Mouse (Mus musculus) heart, embryonic 11.5 days (tissue): Measurements from ENCODE around the gene Il4ra. TPM values are rescaled to one million over a fixed set of nuclear protein-coding genes. Genes with fewer than 3 reads are reported as not detected.
A peak's percentile ranks its signal among the peaks of the same experiment; 100 is the strongest.

ENCODE experiments used
- ATAC-seq: fragments of 200-750 bp; cut with Nextera tagmentation; replicated peaks from 2 replicates; pipeline ENCODE4 v1.8.0; 2017; ENCODE audit warnings: moderate library complexity; ENCODE audit not compliant: insufficient number of reproducible peaks, low FRiP score, low TSS enrichment
- H3K27ac ChIP-seq: fragments of 300-500 bp; sonication (generic); 2 replicates; pipeline ENCODE4 v1.5.1; 2014; ENCODE audit warnings: mild to moderate bottlenecking, low read depth, low read length
- H3K27me3 ChIP-seq: fragments of 300-500 bp; sonication (generic); 2 replicates; pipeline ENCODE4 v1.6.1; 2014; ENCODE audit warnings: mild to moderate bottlenecking, low read length, mixed read lengths; ENCODE audit not compliant: control insufficient read depth, insufficient read depth
- H3K36me3 ChIP-seq: fragments of 300-500 bp; sonication (generic); 2 replicates; pipeline ENCODE4 v1.6.1; 2014; ENCODE audit warnings: mild to moderate bottlenecking, low read length, moderate library complexity, mixed read lengths; ENCODE audit not compliant: control insufficient read depth, insufficient read depth
- H3K4me1 ChIP-seq: fragments of 300-500 bp; sonication (generic); 2 replicates; pipeline ENCODE4 v1.6.1; 2014; ENCODE audit warnings: low read length; ENCODE audit not compliant: control insufficient read depth, insufficient read depth
- H3K4me2 ChIP-seq: fragments of 300-500 bp; sonication (generic); 2 replicates; pipeline ENCODE4 v1.6.1; 2014; ENCODE audit warnings: mild to moderate bottlenecking, moderate library complexity
- H3K4me3 ChIP-seq: fragments of 300-500 bp; sonication (generic); 2 replicates; pipeline ENCODE4 v1.5.1; 2014; ENCODE audit warnings: low read depth, low read length
- H3K9ac ChIP-seq: fragments of 300-500 bp; sonication (generic); 2 replicates; pipeline ENCODE4 v1.6.1; 2014; ENCODE audit warnings: mild to moderate bottlenecking, low read depth, low read length, moderate library complexity
- H3K9me3 ChIP-seq: fragments of 300-500 bp; sonication (generic); replicated peaks from 2 replicates; pipeline ENCODE4 v1.6.1; 2016; ENCODE audit warnings: low read length; ENCODE audit not compliant: control insufficient read depth
- WGBS: fragments of 180-500 bp; shearing (Covaris S2); extraction: QIAGEN DNeasy Blood & Tissue Kit; methylation state at CpG from one replicate; pipeline ENCODE4 v1.1.7; 2014; ENCODE audit not compliant: insufficient replicate concordance; 5-methylcytosine and 5-hydroxymethylcytosine counted together
- polyA plus RNA-seq: library from polyadenylated mRNA; unstranded; fragments of >200 nt; fragmentation: Nextera tagmentation; extraction: Ambion mirVana; gene quantifications from 2 replicates; pipeline ENCODE4 v1.2.1, GENCODE M21; 2014

Il4ra gene
- polyA plus RNA-seq: 1.5 and 1.6 TPM in 2 replicates

DNA sequence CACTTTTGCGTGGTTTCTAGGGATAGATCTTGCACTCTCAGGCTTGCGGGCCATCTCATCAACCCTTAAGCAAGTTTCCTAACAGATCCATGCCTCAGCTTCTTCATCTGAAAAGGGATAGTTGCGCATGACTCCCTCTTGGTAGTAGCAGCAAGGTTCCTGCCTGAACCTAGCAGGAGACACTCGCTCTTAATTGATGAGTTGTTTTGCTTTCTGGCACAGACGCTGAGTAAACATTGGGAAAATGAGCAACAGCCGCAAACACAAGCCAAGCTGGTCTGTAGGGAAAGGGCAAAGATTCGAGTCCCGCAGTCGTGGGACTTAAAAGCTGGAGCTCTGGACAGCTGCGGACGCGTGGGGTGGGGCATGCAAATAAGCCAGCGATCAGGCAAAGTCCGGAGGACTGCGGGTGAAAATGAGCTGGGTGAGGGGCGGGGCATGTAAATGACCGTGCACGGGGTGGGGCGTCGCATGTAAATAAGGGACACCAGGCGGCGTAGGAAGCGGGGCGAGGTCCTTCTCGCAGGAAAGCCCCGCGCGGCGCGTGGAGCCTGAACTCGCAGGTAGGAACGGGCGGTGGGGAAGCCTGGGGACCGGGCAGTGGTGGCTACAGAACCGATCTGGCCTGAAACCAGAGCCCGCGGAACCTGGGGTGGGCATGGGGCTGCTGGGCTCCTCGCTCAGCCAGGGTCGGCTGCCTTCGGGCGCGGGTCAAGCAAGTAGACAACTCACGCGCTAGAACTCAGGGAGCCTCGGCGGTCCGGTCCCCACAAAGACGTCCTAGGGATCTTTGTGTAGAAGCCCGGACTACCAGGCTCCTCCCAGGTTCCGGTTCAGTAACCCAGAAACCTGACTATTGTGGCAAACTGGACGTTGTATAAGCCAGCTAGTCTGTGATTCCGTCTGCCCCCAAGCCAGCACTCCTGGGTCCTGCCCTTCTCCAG lies at the start of gene Il4ra:
Gene Il4ra (plus strand): TSS at position 355 of the 944 bp plus-strand sequence.
- no peak within 1 kb of the TSS for H3K27ac ChIP-seq
- 2% methylated on average over 52 of the region's 52 CpGs for WGBS
- ATAC-seq: peak; percentile 91

DNA sequence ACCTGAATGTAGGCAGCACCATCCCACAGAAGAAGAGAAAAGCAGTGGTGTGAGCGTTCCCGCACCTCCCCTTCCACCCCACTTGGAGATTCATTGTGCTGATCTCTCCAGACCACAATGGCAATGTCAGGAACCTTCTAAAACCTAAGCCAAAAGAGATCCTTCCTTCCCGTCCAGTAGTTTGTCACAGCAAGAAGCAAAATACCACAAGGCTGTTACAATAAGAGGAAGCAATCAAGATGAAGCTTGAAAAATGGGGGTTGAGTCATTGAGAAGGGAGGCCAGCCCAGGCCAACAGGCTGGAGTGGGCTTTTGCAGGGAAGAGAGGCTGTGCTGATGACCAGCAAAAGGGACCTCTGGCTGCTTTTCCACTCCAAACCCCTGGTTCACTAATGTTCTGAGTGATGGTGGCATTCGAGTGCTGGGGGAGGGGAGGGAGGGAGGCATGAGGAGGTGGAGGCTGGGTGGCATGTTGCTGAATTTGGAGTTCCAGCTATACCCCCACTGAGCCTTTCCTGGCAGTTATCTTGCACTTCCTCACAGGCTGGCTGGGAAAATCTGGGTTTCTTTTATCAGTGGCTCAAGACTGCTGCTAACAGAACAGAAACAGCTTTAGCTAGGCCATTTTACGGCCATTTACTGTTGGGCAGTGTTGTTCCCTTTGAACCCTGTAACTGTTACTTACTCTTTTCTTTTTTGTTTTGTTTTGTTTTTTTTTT lies 48.4 kb upstream of the Il4ra start:
- Histone ChIP-seq H3K4me2 (no peak overlapping the region), H3K4me3 (no peak overlapping the region), H3K36me3 (no peaks in the 10 kb centered on the region), H3K27me3 (no peaks in the 10 kb centered on the region), H3K4me1 (no peaks in the 10 kb centered on the region), H3K9ac (no peak overlapping the region), H3K9me3 (no peaks in the 10 kb centered on the region), H3K27ac (no peak overlapping the region)
- ATAC-seq: no peak
- WGBS: 59% methylated on average over 5 of the region's 5 CpGs

More for the DNA sequence above, at the start of gene Il4ra:
- H3K9ac ChIP-seq: peak within 1 kb of the TSS; percentile 73
- H3K4me3 ChIP-seq: peak within 1 kb of the TSS; percentile 54
- no peaks in the 10 kb centered on the region for H3K36me3 ChIP-seq
- peaks cover 11% of the 10 kb centered on the region for H3K27me3 ChIP-seq
- peaks cover 16% of the 10 kb centered on the region for H3K4me1 ChIP-seq
- H3K4me2 ChIP-seq: peak within 1 kb of the TSS; percentile 85
- H3K9me3 ChIP-seq: no peaks in the 10 kb centered on the region

DNA sequence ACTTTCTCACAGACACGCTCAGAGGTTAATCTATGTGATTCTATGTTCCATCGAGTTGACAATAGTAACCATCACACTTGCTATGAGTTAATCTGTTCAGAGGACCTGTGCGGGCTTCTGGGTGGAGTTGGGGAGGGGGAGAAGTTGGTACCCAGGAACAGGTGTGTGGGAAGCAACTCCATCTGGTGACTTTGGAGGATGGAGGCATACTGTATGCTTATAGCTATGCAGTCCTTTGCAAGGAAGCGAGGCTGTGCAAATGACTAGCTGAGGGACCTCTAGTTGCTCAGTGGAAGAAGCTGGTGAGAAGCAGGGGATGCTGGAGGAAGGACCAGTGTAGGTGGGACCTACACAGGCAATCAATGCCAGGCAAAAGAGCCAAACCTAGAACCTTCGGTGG lies 47.3 kb upstream of the Il4ra start:
- H3K4me2 ChIP-seq: no peak overlapping the region
- WGBS: 87% methylated on average over 5 of the region's 5 CpGs
- H3K9me3 ChIP-seq: no peaks in the 10 kb centered on the region
- no peak overlapping the region for H3K9ac ChIP-seq
- no peak overlapping the region for H3K4me3 ChIP-seq
- H3K4me1 ChIP-seq: no peaks in the 10 kb centered on the region
- H3K27ac ChIP-seq: no peak overlapping the region
- no peaks in the 10 kb centered on the region for H3K27me3 ChIP-seq
- H3K36me3 ChIP-seq: no peaks in the 10 kb centered on the region
- no peak for ATAC-seq

DNA sequence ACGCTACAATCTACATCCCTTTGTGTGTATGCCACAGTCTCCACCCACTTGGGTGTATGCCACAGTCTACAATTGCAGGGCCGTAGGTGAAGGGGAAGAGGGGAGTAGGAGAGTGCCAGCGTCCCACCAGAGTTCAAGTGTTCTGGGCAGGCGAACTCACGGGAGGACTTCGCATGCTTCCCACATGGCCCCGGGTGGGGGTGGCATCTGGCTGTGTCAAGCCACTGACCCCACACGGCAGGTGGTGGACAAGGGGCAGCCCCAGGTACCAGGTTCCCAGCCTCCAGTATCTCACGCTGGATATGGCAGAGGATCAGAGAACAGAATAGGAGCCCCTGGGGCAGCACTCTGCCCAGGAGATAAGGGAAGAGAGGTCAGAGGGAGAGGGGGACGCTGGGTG lies 46.4 kb upstream of the Il4ra start:
- Histone ChIP-seq H3K4me1 (no peaks in the 10 kb centered on the region), H3K4me2 (no peak overlapping the region), H3K27ac (no peak overlapping the region), H3K4me3 (no peak overlapping the region), H3K9me3 (no peaks in the 10 kb centered on the region), H3K27me3 (no peaks in the 10 kb centered on the region), H3K9ac (no peak overlapping the region), H3K36me3 (no peaks in the 10 kb centered on the region)
- ATAC-seq: no peak
- WGBS: 77% methylated on average over 10 of the region's 10 CpGs

DNA sequence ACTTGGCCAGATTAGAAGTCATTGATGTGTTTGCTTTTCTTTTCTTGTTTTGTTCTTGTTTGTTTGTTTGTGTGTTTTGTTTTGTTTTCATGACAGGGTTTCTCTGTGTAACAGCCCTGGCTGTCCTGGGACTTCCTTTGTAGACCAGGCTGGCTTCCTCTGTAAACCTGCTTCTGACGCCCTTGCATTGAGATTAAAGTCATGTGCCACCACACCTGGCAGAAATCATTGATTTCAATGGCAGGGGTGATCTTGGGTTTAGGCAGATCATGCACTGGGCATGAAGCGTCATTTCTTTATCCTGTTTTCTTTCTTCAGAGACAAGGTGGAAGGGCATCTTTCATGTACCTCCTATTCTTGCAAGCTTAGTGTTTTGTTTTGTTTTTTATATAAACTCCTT lies 44.6 kb upstream of the Il4ra start:
- Histone ChIP-seq H3K9ac (no peak overlapping the region), H3K9me3 (no peaks in the 10 kb centered on the region), H3K27ac (no peak overlapping the region), H3K27me3 (no peaks in the 10 kb centered on the region), H3K4me3 (no peak overlapping the region), H3K36me3 (no peaks in the 10 kb centered on the region), H3K4me1 (no peaks in the 10 kb centered on the region), H3K4me2 (no peak overlapping the region)
- WGBS: 74% methylated on average over 2 of the region's 2 CpGs
- no peak for ATAC-seq

DNA sequence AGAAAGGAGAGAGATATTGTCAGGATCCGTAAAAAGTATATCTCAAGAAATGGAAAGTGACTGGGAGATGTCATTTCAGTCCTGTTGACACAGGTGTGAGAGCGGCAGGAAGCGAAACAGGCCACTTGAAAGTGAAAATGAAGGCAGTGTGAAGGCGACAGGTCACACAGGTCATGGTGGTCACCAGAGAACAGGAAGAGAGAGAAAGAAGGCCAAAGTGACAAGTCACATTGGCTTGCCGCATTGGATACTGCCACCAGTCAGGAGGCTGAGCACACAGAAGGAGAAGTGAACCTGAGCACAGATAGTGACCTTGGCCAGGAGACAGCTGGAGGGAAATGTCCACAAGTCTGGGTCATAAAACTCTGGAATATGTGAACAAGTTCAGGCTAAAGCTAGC lies 40.5 kb upstream of the Il4ra start:
- Histone ChIP-seq H3K4me3 (no peak overlapping the region), H3K36me3 (no peaks in the 10 kb centered on the region), H3K27me3 (no peaks in the 10 kb centered on the region), H3K9me3 (no peaks in the 10 kb centered on the region), H3K27ac (no peak overlapping the region), H3K4me2 (no peak overlapping the region), H3K9ac (no peak overlapping the region), H3K4me1 (no peaks in the 10 kb centered on the region)
- ATAC-seq: no peak
- WGBS: 73% methylated on average over 5 of the region's 5 CpGs

DNA sequence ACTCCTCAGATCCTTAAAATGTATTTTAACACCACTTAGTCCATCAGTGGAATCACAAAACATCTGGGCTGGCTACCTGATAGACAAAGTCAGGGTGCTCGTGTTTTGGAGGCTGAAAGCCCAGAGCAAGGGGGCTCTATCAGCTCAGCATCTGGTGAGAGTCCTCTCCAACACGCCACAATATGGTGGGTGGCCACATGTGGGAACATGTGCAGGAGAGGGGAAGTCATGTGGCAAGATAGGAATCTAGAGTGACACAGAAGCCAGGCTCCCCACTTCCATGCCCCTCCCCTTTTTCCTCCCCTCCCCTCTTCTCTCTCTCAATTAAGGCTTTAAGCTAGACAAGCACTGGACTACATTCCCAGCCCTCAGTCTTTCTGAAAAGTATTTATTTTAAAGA lies 40.1 kb upstream of the Il4ra start:
- no peak overlapping the region for H3K4me2 ChIP-seq
- H3K9ac ChIP-seq: no peak overlapping the region
- ATAC-seq: no peak
- 78% methylated on average over 2 of the region's 2 CpGs for WGBS
- H3K9me3 ChIP-seq: no peaks in the 10 kb centered on the region
- H3K36me3 ChIP-seq: no peaks in the 10 kb centered on the region
- no peak overlapping the region for H3K27ac ChIP-seq
- no peaks in the 10 kb centered on the region for H3K27me3 ChIP-seq
- no peak overlapping the region for H3K4me3 ChIP-seq
- no peaks in the 10 kb centered on the region for H3K4me1 ChIP-seq

DNA sequence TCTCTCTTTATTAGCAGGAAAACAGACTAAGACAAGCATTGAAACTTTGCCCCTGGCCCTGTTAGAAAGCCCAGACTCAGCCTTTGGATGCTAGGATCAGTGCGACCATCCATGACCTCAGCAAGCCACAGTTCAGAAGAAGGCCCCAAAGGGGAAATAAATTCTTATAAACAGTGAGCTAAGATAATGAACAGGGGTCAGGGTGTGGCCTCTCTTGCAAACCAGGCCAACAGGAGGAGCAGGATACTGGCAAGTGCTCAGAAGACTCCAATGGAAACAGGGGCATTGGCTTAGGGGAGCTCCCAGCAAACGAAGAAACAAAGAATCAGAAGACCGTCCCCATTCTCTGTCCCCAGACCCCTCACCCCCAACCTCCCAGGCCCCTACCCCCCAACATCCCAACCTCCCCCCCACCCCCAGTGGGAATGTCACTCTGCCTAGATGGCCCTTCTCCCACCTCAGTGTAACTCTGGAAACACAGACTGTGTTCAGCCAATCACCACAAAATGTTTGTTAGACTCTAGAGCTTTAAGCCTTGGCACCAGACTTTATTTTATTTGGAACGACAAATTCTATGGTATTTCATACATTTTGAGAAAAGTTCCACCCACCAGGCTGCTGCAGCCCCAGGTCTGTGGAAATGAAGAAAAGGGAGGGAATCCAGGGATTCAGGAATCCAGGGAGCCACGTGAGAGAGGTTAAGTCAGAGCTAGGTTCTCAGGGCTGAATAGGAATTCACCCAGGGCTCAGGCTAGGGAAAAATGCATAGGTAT lies 36.7 kb upstream of the Il4ra start:
- Histone ChIP-seq H3K4me2 (no peak overlapping the region), H3K36me3 (no peaks in the 10 kb centered on the region), H3K27ac (no peak overlapping the region), H3K27me3 (no peaks in the 10 kb centered on the region), H3K9me3 (no peaks in the 10 kb centered on the region), H3K4me3 (no peak overlapping the region), H3K9ac (no peak overlapping the region), H3K4me1 (no peaks in the 10 kb centered on the region)
- WGBS: 78% methylated on average over 5 of the region's 5 CpGs
- no peak for ATAC-seq
